Comparison of ENCODE assay signal across 18 mouse cellular contexts in the genomic region with DNA sequence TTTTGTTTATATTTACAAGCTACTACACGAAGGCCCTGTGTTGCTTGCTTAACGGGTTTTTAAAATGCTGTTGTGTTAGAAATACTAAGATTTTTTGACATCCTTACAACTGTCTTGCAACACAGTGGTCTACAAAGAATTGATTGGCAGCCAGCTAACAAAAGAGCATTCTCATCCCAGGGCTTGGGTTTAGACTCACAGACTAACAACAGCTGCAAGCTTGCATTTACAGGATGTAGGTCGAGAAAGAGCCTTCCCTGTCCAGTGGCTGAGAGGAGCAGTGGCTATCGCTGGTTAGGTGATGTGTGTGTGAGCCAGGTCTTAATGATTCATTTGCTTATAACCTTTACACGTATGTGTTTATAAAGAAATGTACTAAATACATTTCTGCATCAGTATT.
DNase-seq lines count a peak whose midpoint lies in the region; ATAC-seq and TF ChIP-seq lines count a peak whose summit lies in the region.
"Had no signal": no experiment of that assay in that cellular context is flagged by ENCODE, and none has a peak within 500 bp of the region (broad histone marks: within the 10 kb centered on the region; RNA-seq: fewer than 3 reads in every experiment).

No protein-coding gene starts in this region.

- no peaks in the 10 kb centered on the region for H3K36me3 ChIP-seq in heart, adult 2 months (ENCODE audit: control insufficient read depth, insufficient read depth, low read length)
- no peaks in the 10 kb centered on the region for H3K36me3 ChIP-seq in lung, embryonic 16.5 days (ENCODE audit: control insufficient read depth, insufficient read depth, low read length)
- H3K36me3 ChIP-seq in midbrain, embryonic 14.5 days (ENCODE audit: control insufficient read depth, insufficient read depth, low read length): no peaks in the 10 kb centered on the region
- H3K36me3 ChIP-seq in midbrain, embryonic 15.5 days (replicated peaks): no peaks in the 10 kb centered on the region
- H3K36me3 ChIP-seq: embryonic facial prominence, embryonic 13.5 days; heart, embryonic 13.5 days; hindbrain, embryonic 13.5 days had no signal

- no peaks in the 10 kb centered on the region for H3K79me2 ChIP-seq in heart, adult 2 months (replicated peaks; ENCODE audit: control insufficient read depth, insufficient read depth, low read length)

- peak; percentile 76 for ATAC-seq in lung, embryonic 16.5 days (ENCODE audit: low read depth)
- ATAC-seq in midbrain, embryonic 14.5 days (ENCODE audit: low FRiP score, low TSS enrichment): no peak
- ATAC-seq in midbrain, embryonic 15.5 days (replicated peaks): no peak
- ATAC-seq: forebrain, embryonic 13.5 days; forebrain, postnatal 0 days had no signal

- no peak overlapping the region for H3K27ac ChIP-seq in heart, adult 2 months
- no peak overlapping the region for H3K27ac ChIP-seq in lung, embryonic 16.5 days (ENCODE audit: low read length)
- H3K27ac ChIP-seq in midbrain, embryonic 14.5 days (replicated peaks; ENCODE audit: low read depth, low read length): no peak overlapping the region
- H3K27ac ChIP-seq in midbrain, embryonic 15.5 days: no peak overlapping the region
- H3K27ac ChIP-seq: embryonic facial prominence, embryonic 13.5 days; forebrain, embryonic 13.5 days; heart, embryonic 13.5 days; hindbrain, embryonic 13.5 days had no signal

- no peak for TF ChIP-seq POLR2A in heart, adult 2 months (IDR thresholded peaks at IDR 0.05; ENCODE audit: insufficient read depth, low read depth, low read length)

- H3K9me3 ChIP-seq in lung, embryonic 16.5 days (ENCODE audit: control insufficient read depth, low read length): no peaks in the 10 kb centered on the region
- H3K9me3 ChIP-seq in midbrain, embryonic 14.5 days (ENCODE audit: control insufficient read depth, low read length): no peaks in the 10 kb centered on the region
- H3K9me3 ChIP-seq in midbrain, embryonic 15.5 days: no peaks in the 10 kb centered on the region
- H3K9me3 ChIP-seq: embryonic facial prominence, embryonic 13.5 days; forebrain, embryonic 13.5 days; heart, embryonic 13.5 days; hindbrain, embryonic 13.5 days had no signal

- DNase-seq in heart, adult 11 months: peak; percentile 81
- no peak for DNase-seq in heart, adult 2 months
- DNase-seq in lung, postnatal 36 days: no peak
- peak; percentile 9 for DNase-seq in midbrain, embryonic 14.5 days
- no peak for DNase-seq in cerebellum, postnatal 4 days (ENCODE audit: low spot score in 2 of 2)
- DNase-seq: adrenal gland, postnatal 10 days; cerebellum, adult 11 months; cerebellum, adult 8-10 months; cerebellum, postnatal 14 days; forebrain, postnatal 0 days; gastrocnemius, postnatal 14 days; heart, postnatal 36 days had no signal

- H3K4me2 ChIP-seq in lung, embryonic 16.5 days (ENCODE audit: low read depth, low read length): no peak overlapping the region
- H3K4me2 ChIP-seq in midbrain, embryonic 14.5 days (ENCODE audit: low read length): no peak overlapping the region
- no peak overlapping the region for H3K4me2 ChIP-seq in midbrain, embryonic 15.5 days
- H3K4me2 ChIP-seq: embryonic facial prominence, embryonic 13.5 days; forebrain, embryonic 13.5 days; heart, embryonic 13.5 days; hindbrain, embryonic 13.5 days had no signal

- TF ChIP-seq CTCF in heart, adult 2 months (IDR thresholded peaks at IDR 0.05): no peak

- no peak overlapping the region for H3K9ac ChIP-seq in heart, adult 2 months (ENCODE audit: low read depth, low read length)
- no peak overlapping the region for H3K9ac ChIP-seq in lung, embryonic 16.5 days (ENCODE audit: low read length)
- H3K9ac ChIP-seq in midbrain, embryonic 14.5 days (replicated peaks; ENCODE audit: low read length): no peak overlapping the region
- H3K9ac ChIP-seq in midbrain, embryonic 15.5 days: no peak overlapping the region
- H3K9ac ChIP-seq: embryonic facial prominence, embryonic 13.5 days; forebrain, embryonic 13.5 days; forebrain, postnatal 0 days; heart, embryonic 13.5 days; hindbrain, embryonic 13.5 days had no signal

- H3K4me3 ChIP-seq in heart, adult 2 months: no peak overlapping the region
- no peak overlapping the region for H3K4me3 ChIP-seq in lung, embryonic 16.5 days (ENCODE audit: low read length)
- H3K4me3 ChIP-seq in midbrain, embryonic 14.5 days (replicated peaks; ENCODE audit: low read depth, low read length): no peak overlapping the region
- no peak overlapping the region for H3K4me3 ChIP-seq in midbrain, embryonic 15.5 days
- H3K4me3 ChIP-seq: embryonic facial prominence, embryonic 13.5 days; forebrain, embryonic 13.5 days; heart, embryonic 13.5 days; hindbrain, embryonic 13.5 days had no signal

- 63% methylated on average over 5 of the region's 5 CpGs for WGBS in heart, adult 2 months
- WGBS in lung, embryonic 16.5 days: 42% methylated on average over 5 of the region's 5 CpGs
- 56% methylated on average over 5 of the region's 5 CpGs for WGBS in midbrain, embryonic 14.5 days
- WGBS in midbrain, embryonic 15.5 days: 54% methylated on average over 5 of the region's 5 CpGs

- peaks cover 2% of the 10 kb centered on the region for H3K4me1 ChIP-seq in heart, adult 2 months (ENCODE audit: control insufficient read depth, insufficient read depth, low read length)
- peaks cover 9% of the 10 kb centered on the region; the same call in 1 of the 2 replicates for H3K4me1 ChIP-seq in lung, embryonic 16.5 days (replicated peaks; ENCODE audit: control insufficient read depth, insufficient read depth, low read length)
- H3K4me1 ChIP-seq in midbrain, embryonic 14.5 days (ENCODE audit: control insufficient read depth, insufficient read depth, low read length): no peaks in the 10 kb centered on the region
- H3K4me1 ChIP-seq in midbrain, embryonic 15.5 days: no peaks in the 10 kb centered on the region
- H3K4me1 ChIP-seq: embryonic facial prominence, embryonic 13.5 days; forebrain, embryonic 13.5 days had no signal

- intact Hi-C loops in heart, adult 2 months (cut with DNase I): no loop called here

- no peaks in the 10 kb centered on the region for H3K27me3 ChIP-seq in heart, adult 2 months (ENCODE audit: control insufficient read depth, insufficient read depth, low read length)
- no peaks in the 10 kb centered on the region for H3K27me3 ChIP-seq in lung, embryonic 16.5 days (ENCODE audit: control insufficient read depth, insufficient read depth, low read depth, low read length)
- no peaks in the 10 kb centered on the region for H3K27me3 ChIP-seq in midbrain, embryonic 14.5 days (ENCODE audit: control insufficient read depth, insufficient read depth, low read length)
- no peaks in the 10 kb centered on the region for H3K27me3 ChIP-seq in midbrain, embryonic 15.5 days (replicated peaks)
- H3K27me3 ChIP-seq: embryonic facial prominence, embryonic 13.5 days; forebrain, embryonic 13.5 days; heart, embryonic 13.5 days; hindbrain, embryonic 13.5 days had no signal

- no peak for TF ChIP-seq EP300 in heart, adult 2 months (IDR thresholded peaks at IDR 0.05; ENCODE audit: insufficient read depth, low read depth, low read length)

Comparison
In these comparisons a context has a peak if more than half of its experiments do, and no peak if none do; other contexts are left out.
1. DNase-seq: peak in heart, adult 11 months (single experiment) and midbrain, embryonic 14.5 days (single experiment); none in heart, adult 2 months (0 of 2), lung, postnatal 36 days (single experiment) and cerebellum, postnatal 4 days (0 of 2).